Mouse (Mus musculus): ENCODE data around the gene Usp20.
A peak's percentile ranks its signal among the peaks of the same experiment; 100 is the strongest.
"Not testable (repeated sequence)": the region's sequence is repeated elsewhere in the genome, so short reads cannot be mapped to it uniquely, and the experiment has no call there.

Gene Usp20

GRCm38 (mm10) chr2:30981790-30982513 is at the start of gene Usp20, which contains the start of gene BC005624:
Usp20 (plus strand) TSS chr2:30982279.
BC005624 (minus strand) TSS chr2:30982201.
- DNase-seq (ENCODE audit: low read depth, low spot score): peak; percentile 100

- no peak for DNase-seq (ENCODE audit: low read depth, low spot score)
These were observed 49.0 kb upstream of the Usp20 start for GRCm38 (mm10) chr2:30933032-30933431.

GRCm38 (mm10) chr2:30933917-30934450 is 48.1 kb upstream of the Usp20 start:
- DNase-seq (ENCODE audit: low read depth, low spot score): peak; percentile 68

- no peak for DNase-seq (ENCODE audit: low read depth, low spot score)
These were observed 45.3 kb upstream of the Usp20 start for GRCm38 (mm10) chr2:30936808-30937207.

- DNase-seq (ENCODE audit: low read depth, low spot score): no peak
These were observed 44.3 kb upstream of the Usp20 start for GRCm38 (mm10) chr2:30937731-30938130.

GRCm38 (mm10) chr2:30938574-30938991 is 43.5 kb upstream of the Usp20 start:
- DNase-seq (ENCODE audit: low read depth, low spot score): no peak

- no peak for DNase-seq (ENCODE audit: low read depth, low spot score)
These were observed 40.5 kb upstream of the Usp20 start for GRCm38 (mm10) chr2:30941586-30941985.

- not testable (repeated sequence) for DNase-seq (ENCODE audit: low read depth, low spot score)
These were observed 40.0 kb upstream of the Usp20 start for GRCm38 (mm10) chr2:30942116-30942515.

GRCm38 (mm10) chr2:30942603-30943011 is 39.5 kb upstream of the Usp20 start:
- DNase-seq (ENCODE audit: low read depth, low spot score): peak; percentile 59

GRCm38 (mm10) chr2:30952457-30952823 is 29.6 kb upstream of the Usp20 start:
- no peak for DNase-seq (ENCODE audit: low read depth, low spot score)

- peak; percentile 81 for DNase-seq (ENCODE audit: low read depth, low spot score)
These were observed 29.1 kb upstream of the Usp20 start, which contains the start of gene Tor1b for GRCm38 (mm10) chr2:30952824-30953490. Tor1b (plus strand) TSS chr2:30952959.

GRCm38 (mm10) chr2:30954797-30955196 is 27.3 kb upstream of the Usp20 start:
- no peak for DNase-seq (ENCODE audit: low read depth, low spot score)

GRCm38 (mm10) chr2:30957511-30957910 is 24.6 kb upstream of the Usp20 start:
- DNase-seq (ENCODE audit: low read depth, low spot score): no peak

GRCm38 (mm10) chr2:30958726-30959125 is 23.4 kb upstream of the Usp20 start:
- no peak for DNase-seq (ENCODE audit: low read depth, low spot score)

- DNase-seq (ENCODE audit: low read depth, low spot score): no peak
These were observed 22.2 kb upstream of the Usp20 start for GRCm38 (mm10) chr2:30959856-30960255.

GRCm38 (mm10) chr2:30962570-30963254 is 19.4 kb upstream of the Usp20 start:
- DNase-seq (ENCODE audit: low read depth, low spot score): no peak

- no peak for DNase-seq (ENCODE audit: low read depth, low spot score)
These were observed 16.5 kb upstream of the Usp20 start for GRCm38 (mm10) chr2:30965627-30966026.

GRCm38 (mm10) chr2:30966826-30967225 is 15.3 kb upstream of the Usp20 start:
- no peak for DNase-seq (ENCODE audit: low read depth, low spot score)

GRCm38 (mm10) chr2:30967352-30968327 is 14.4 kb upstream of the Usp20 start, which contains the start of gene Tor1a:
Tor1a (minus strand) TSS chr2:30967933.
- peak; percentile 72 for DNase-seq (ENCODE audit: low read depth, low spot score)

GRCm38 (mm10) chr2:30983024-30983423 is 945 bp downstream of the Usp20 start:
- DNase-seq (ENCODE audit: low read depth, low spot score): no peak
